Mouse (Mus musculus): ENCODE measurements around the gene Eif3c. TPM values are rescaled to one million over a fixed set of nuclear protein-coding genes. Genes with fewer than 3 reads are reported as not detected.

The Eif3c gene
- polyA plus RNA-seq, 1 experiment from 2014 or later = 205 TPM

- Histone ChIP-seq H3K4me3 (no peak overlapping the region), H3K27me3 (no peaks in the 10 kb centered on the region), H3K4me1 (no peaks in the 10 kb centered on the region), H3K4me2 (no peak overlapping the region), H3K36me3 (peaks cover 70% of the 10 kb centered on the region), H3K9ac (no peak overlapping the region), H3K9me3 (no peaks in the 10 kb centered on the region), H3K27ac (no peak overlapping the region)
- no peak for ATAC-seq (ENCODE audit: insufficient number of reproducible peaks, insufficient read depth, low FRiP score, low TSS enrichment, low read depth)
- WGBS = 89% methylated on average over 2 of the region's 2 CpGs
Measured at GRCm38 (mm10) chr7:126545631-126546030, 20.6 kb downstream of the Eif3c start.

DNA sequence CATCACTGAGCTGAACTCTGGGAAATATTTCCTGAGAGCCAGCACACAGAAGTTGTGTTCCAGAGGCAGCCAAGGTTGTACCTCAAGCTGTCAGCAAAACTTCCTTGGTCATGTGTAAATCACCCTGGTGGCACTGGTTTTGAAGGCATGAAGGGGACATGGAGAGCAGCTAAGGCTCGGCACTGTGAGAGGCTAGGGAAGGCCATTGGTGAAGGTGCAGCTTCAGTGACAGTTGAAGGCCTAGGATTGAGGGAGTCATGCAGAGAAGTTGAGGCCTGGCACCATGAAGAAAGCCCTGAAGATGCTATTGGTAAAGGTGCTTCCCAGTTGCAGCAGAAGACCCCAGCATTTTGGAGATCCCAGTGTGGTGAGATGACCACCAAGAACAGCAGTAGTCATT is 24.6 kb downstream of the Eif3c start:
- 82% methylated on average over 1 of the region's 1 CpGs for WGBS
- Histone ChIP-seq H3K4me2 (no peak overlapping the region), H3K27me3 (peaks cover 6% of the 10 kb centered on the region), H3K36me3 (peaks cover 31% of the 10 kb centered on the region), H3K27ac (no peak overlapping the region), H3K4me3 (no peak overlapping the region), H3K9ac (no peak overlapping the region), H3K4me1 (no peaks in the 10 kb centered on the region), H3K9me3 (no peaks in the 10 kb centered on the region)
- no peak for ATAC-seq (ENCODE audit: insufficient number of reproducible peaks, insufficient read depth, low FRiP score, low TSS enrichment, low read depth)

DNA sequence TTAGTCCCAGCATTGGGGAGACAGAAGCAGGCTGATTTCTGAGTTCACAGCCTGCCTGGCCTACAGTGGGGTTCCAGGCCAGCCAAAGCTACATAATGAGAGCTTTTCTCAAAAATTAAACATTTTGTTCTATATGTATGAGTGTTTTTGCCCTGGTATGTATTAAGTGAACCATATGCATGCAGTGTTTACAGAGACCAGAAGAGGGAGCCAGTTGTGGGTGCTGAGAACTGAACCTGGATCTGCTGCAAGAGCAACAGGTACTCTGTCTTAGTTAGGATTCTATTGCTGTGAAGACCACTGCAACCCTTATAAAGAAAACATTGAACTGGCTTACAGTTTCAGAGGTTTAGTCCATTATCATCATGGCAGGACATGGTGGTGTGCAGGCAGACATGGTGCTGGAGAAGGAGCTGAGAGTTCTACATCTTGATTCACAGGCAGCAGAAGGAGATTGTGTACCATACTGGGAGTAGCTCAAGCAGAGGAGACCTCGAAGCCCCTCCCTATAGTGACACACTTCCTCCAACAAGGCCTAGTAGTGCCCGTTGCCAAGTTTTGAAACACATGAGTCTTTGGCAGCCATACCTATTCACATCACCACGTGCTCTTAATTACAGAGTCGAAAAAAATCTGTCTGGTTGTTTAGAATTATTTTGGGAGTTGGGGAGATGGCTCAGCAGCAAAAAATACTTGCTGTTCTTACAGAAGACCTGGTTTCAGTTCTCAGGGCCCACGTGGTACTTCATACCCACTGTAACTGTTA is 28.2 kb downstream of the Eif3c start:
- H3K4me1 ChIP-seq = 0 out of 2 replicates have a peak, but pooled peaks cover 6% of the 10 kb centered on the region
- H3K27me3 ChIP-seq = peaks cover 19% of the 10 kb centered on the region
- H3K36me3 ChIP-seq = no peaks in the 10 kb centered on the region
- H3K9ac ChIP-seq = no peak overlapping the region
- H3K4me2 ChIP-seq = no peak overlapping the region
- no peak for ATAC-seq (ENCODE audit: insufficient number of reproducible peaks, insufficient read depth, low FRiP score, low TSS enrichment, low read depth)
- no peak overlapping the region for H3K27ac ChIP-seq
- H3K9me3 ChIP-seq = no peaks in the 10 kb centered on the region
- 44% methylated on average over 5 of the region's 5 CpGs for WGBS
- H3K4me3 ChIP-seq = no peak overlapping the region

- no peak overlapping the region for H3K27ac ChIP-seq
- peaks cover 19% of the 10 kb centered on the region for H3K27me3 ChIP-seq
- no peaks in the 10 kb centered on the region for H3K9me3 ChIP-seq
- ATAC-seq (ENCODE audit: insufficient number of reproducible peaks, insufficient read depth, low FRiP score, low TSS enrichment, low read depth) = no peak
- no peaks in the 10 kb centered on the region for H3K36me3 ChIP-seq
- H3K4me3 ChIP-seq = peak overlapping the region; percentile 53
- peak overlapping the region; percentile 93 for H3K4me2 ChIP-seq
- 56% methylated on average over 9 of the region's 9 CpGs for WGBS
- H3K9ac ChIP-seq = peak overlapping the region; percentile 77
- 0 out of 2 replicates have a peak, but pooled peaks cover 6% of the 10 kb centered on the region for H3K4me1 ChIP-seq
Measured at GRCm38 (mm10) chr7:126536466-126536865, 29.7 kb downstream of the Eif3c start.

DNA sequence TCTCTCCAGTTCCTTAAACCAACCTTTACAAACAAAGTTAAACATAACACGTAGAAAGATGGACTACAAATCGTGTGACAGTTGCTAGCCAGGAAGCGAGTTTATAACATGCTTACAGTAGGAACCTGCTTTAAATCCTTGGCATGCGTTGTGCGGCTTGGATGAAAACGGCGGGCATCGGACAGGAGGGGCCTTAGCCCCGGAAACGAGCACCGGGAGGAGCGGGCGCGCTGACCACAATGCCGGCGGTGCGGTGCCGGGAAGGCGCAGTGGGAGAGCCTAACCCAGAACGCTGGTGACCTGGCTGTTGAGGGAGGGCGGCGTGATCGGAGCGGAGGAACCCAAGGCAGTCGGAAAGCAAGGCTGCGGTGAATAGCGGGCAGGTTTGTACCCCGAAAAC is 30.4 kb downstream of the Eif3c start:
- Histone ChIP-seq H3K9me3 (no peaks in the 10 kb centered on the region), H3K4me1 (0 out of 2 replicates have a peak, but pooled peaks cover 6% of the 10 kb centered on the region), H3K27me3 (peaks cover 19% of the 10 kb centered on the region), H3K27ac (no peak overlapping the region), H3K4me2 (peak overlapping the region; percentile 93), H3K9ac (peak overlapping the region; percentile 77), H3K4me3 (peak overlapping the region; percentile 53), H3K36me3 (no peaks in the 10 kb centered on the region)
- WGBS = 2% methylated on average over 28 of the region's 28 CpGs
- no peak for ATAC-seq (ENCODE audit: insufficient number of reproducible peaks, insufficient read depth, low FRiP score, low TSS enrichment, low read depth)

DNA sequence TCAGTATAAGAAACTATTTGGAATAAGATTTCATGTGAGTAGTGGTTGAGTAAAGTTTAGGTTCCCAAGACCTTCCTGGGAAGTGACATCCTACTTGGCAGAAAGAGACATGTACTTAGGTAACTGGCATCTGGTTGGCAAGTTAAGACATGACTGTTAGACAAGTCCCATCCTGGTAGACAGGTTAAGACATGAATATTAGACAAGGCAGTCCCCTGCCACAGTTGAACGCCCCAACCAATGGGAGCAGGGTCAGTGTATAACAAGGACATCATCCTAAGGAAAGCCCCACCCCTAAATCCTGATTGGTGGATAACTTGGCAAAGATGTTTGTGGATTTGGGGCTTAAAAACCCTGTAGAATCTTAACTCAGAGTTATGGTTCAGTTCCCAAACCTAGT is 32.8 kb downstream of the Eif3c start:
- 55% methylated on average over 1 of the region's 1 CpGs for WGBS
- Histone ChIP-seq H3K36me3 (no peaks in the 10 kb centered on the region), H3K27me3 (peaks cover 22% of the 10 kb centered on the region), H3K4me2 (no peak overlapping the region), H3K27ac (no peak overlapping the region), H3K9me3 (no peaks in the 10 kb centered on the region), H3K9ac (no peak overlapping the region), H3K4me1 (0 out of 2 replicates have a peak, but pooled peaks cover 6% of the 10 kb centered on the region), H3K4me3 (no peak overlapping the region)
- ATAC-seq (ENCODE audit: insufficient number of reproducible peaks, insufficient read depth, low FRiP score, low TSS enrichment, low read depth) = no peak

GRCm38 (mm10) chr7:126528166-126528577 is 38.0 kb downstream of the Eif3c start:
- ATAC-seq (ENCODE audit: insufficient number of reproducible peaks, insufficient read depth, low FRiP score, low TSS enrichment, low read depth) = no peak
- 4% methylated on average over 1 of the region's 1 CpGs for WGBS
- H3K36me3 ChIP-seq = no peaks in the 10 kb centered on the region
- no peak overlapping the region for H3K4me3 ChIP-seq
- no peak overlapping the region for H3K27ac ChIP-seq
- 0 out of 2 replicates have a peak overlapping the region, but pooled peaks have one; percentile 59 for H3K9ac ChIP-seq
- no peaks in the 10 kb centered on the region for H3K9me3 ChIP-seq
- H3K4me1 ChIP-seq = no peaks in the 10 kb centered on the region
- H3K27me3 ChIP-seq = peaks cover 2% of the 10 kb centered on the region
- no peak overlapping the region for H3K4me2 ChIP-seq

GRCm38 (mm10) chr7:126523316-126523715 is 42.9 kb downstream of the Eif3c start:
- H3K9me3 ChIP-seq = no peaks in the 10 kb centered on the region
- H3K36me3 ChIP-seq = no peaks in the 10 kb centered on the region
- no peak overlapping the region for H3K27ac ChIP-seq
- no peak for ATAC-seq (ENCODE audit: insufficient number of reproducible peaks, insufficient read depth, low FRiP score, low TSS enrichment, low read depth)
- no peak overlapping the region for H3K4me2 ChIP-seq
- H3K4me1 ChIP-seq = no peaks in the 10 kb centered on the region
- H3K4me3 ChIP-seq = no peak overlapping the region
- H3K27me3 ChIP-seq = no peaks in the 10 kb centered on the region
- H3K9ac ChIP-seq = no peak overlapping the region
- 75% methylated on average over 3 of the region's 3 CpGs for WGBS

- ATAC-seq (ENCODE audit: insufficient number of reproducible peaks, insufficient read depth, low FRiP score, low TSS enrichment, low read depth) = no peak
- H3K36me3 ChIP-seq = no peaks in the 10 kb centered on the region
- H3K4me1 ChIP-seq = no peaks in the 10 kb centered on the region
- H3K9ac ChIP-seq = peak overlapping the region; percentile 49; the same call in 1 of the 2 replicates
- no peak overlapping the region for H3K4me3 ChIP-seq
- H3K9me3 ChIP-seq = no peaks in the 10 kb centered on the region
- H3K27ac ChIP-seq = no peak overlapping the region
- no peaks in the 10 kb centered on the region for H3K27me3 ChIP-seq
- 58% methylated on average over 2 of the region's 2 CpGs for WGBS
- no peak overlapping the region for H3K4me2 ChIP-seq
Measured at GRCm38 (mm10) chr7:126519513-126519912, 46.7 kb downstream of the Eif3c start.

- Histone ChIP-seq H3K36me3 (no peaks in the 10 kb centered on the region), H3K27me3 (no peaks in the 10 kb centered on the region), H3K4me2 (no peak overlapping the region), H3K27ac (no peak overlapping the region), H3K9ac (no peak overlapping the region), H3K9me3 (no peaks in the 10 kb centered on the region), H3K4me1 (no peaks in the 10 kb centered on the region), H3K4me3 (no peak overlapping the region)
- 88% methylated on average over 5 of the region's 5 CpGs for WGBS
- ATAC-seq (ENCODE audit: insufficient number of reproducible peaks, insufficient read depth, low FRiP score, low TSS enrichment, low read depth) = no peak
Measured at GRCm38 (mm10) chr7:126518261-126518941, 47.8 kb downstream of the Eif3c start.

- Histone ChIP-seq H3K4me3 (no peak overlapping the region), H3K4me2 (no peak overlapping the region), H3K9ac (no peak overlapping the region), H3K27ac (no peak overlapping the region), H3K4me1 (0 out of 2 replicates have a peak, but pooled peaks cover 3% of the 10 kb centered on the region), H3K27me3 (no peaks in the 10 kb centered on the region), H3K36me3 (no peaks in the 10 kb centered on the region), H3K9me3 (no peaks in the 10 kb centered on the region)
- no peak for ATAC-seq (ENCODE audit: insufficient number of reproducible peaks, insufficient read depth, low FRiP score, low TSS enrichment, low read depth)
- 81% methylated on average over 3 of the region's 3 CpGs for WGBS
Measured at GRCm38 (mm10) chr7:126511287-126511686, 54.9 kb downstream of the Eif3c start.
